9 mouse cellular contexts compared by ENCODE assay signal in the genomic region with DNA sequence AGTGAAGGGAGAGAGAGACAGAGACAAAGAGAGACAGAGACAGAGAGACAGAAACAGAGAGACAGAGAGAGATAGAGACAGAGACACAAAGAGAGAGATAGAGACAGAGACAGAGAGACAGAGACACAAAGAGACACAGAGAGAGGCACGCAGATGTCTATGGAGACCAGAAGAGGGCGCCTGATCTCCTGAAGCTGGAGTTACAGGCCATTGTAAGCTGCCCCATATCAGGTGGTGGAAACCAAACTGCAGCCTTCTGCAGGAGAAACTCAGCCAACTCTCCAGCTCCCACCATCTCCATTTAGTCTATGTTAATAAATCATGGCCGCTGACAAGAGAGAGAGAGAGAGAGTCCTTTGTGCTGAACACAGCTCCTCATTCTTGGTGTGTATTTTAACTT.
DNase-seq lines count a peak whose midpoint lies in the region; ATAC-seq and TF ChIP-seq lines count a peak whose summit lies in the region.
"Had no signal": no experiment of that assay in that cellular context is flagged by ENCODE, and none has a peak within 500 bp of the region (broad histone marks: within the 10 kb centered on the region; RNA-seq: fewer than 3 reads in every experiment).

No protein-coding gene starts in this region.

- H3K9ac ChIP-seq in lung, embryonic 14.5 days, result no peak overlapping the region
- H3K9ac ChIP-seq in midbrain, embryonic 16.5 days (ENCODE audit: low read depth, low read length), result no peak overlapping the region
- H3K9ac ChIP-seq: lung, embryonic 15.5 days had no signal

- ATAC-seq in lung, embryonic 14.5 days (ENCODE audit: insufficient read depth), result no peak
- no peak for ATAC-seq in midbrain, embryonic 16.5 days

- peak; percentile 16 for DNase-seq in adrenal gland, adult 2 months
- no peak for DNase-seq in adrenal gland, postnatal 4 days (ENCODE audit: low spot score in 2 of 2)
- DNase-seq in layer of hippocampus, adult 2 months (ENCODE audit: low spot score in 2 of 2), result no peak
- DNase-seq in layer of hippocampus, adult 11-12 months (ENCODE audit: low spot score), result no peak
- peak; percentile 74 for DNase-seq in lung, embryonic 14.5 days
- DNase-seq in thymus, postnatal 4 days, result peak; percentile 59

- H3K4me1 ChIP-seq in cortical plate, adult 2 months (ENCODE audit: control insufficient read depth, insufficient read depth, low read length), result no peaks in the 10 kb centered on the region
- no peaks in the 10 kb centered on the region for H3K4me1 ChIP-seq in lung, embryonic 14.5 days (ENCODE audit: insufficient read depth)
- H3K4me1 ChIP-seq in midbrain, embryonic 16.5 days (ENCODE audit: control insufficient read depth, insufficient read depth, low read length), result peaks cover 6% of the 10 kb centered on the region; the same call in 1 of the 2 replicates
- H3K4me1 ChIP-seq: lung, embryonic 15.5 days had no signal

- H3K9me3 ChIP-seq in lung, embryonic 14.5 days (ENCODE audit: low read depth, low read length), result no peaks in the 10 kb centered on the region
- no peaks in the 10 kb centered on the region for H3K9me3 ChIP-seq in midbrain, embryonic 16.5 days (replicated peaks; ENCODE audit: control insufficient read depth, low read length, poor library complexity, severe bottlenecking)
- H3K9me3 ChIP-seq: lung, embryonic 15.5 days had no signal

- H3K4me2 ChIP-seq in lung, embryonic 14.5 days, result no peak overlapping the region
- no peak overlapping the region for H3K4me2 ChIP-seq in midbrain, embryonic 16.5 days (ENCODE audit: low read length)
- H3K4me2 ChIP-seq: lung, embryonic 15.5 days had no signal

- H3K27ac ChIP-seq in layer of hippocampus, adult 2 months, result no peak overlapping the region
- H3K27ac ChIP-seq in cortical plate, adult 2 months (ENCODE audit: insufficient read depth, low read length), result no peak overlapping the region
- H3K27ac ChIP-seq in lung, embryonic 14.5 days (ENCODE audit: low read depth), result no peak overlapping the region
- H3K27ac ChIP-seq in midbrain, embryonic 16.5 days (ENCODE audit: low read length), result no peak overlapping the region
- H3K27ac ChIP-seq: lung, embryonic 15.5 days had no signal

- WGBS in lung, embryonic 14.5 days, result 41% methylated on average over 3 of the region's 3 CpGs
- 44% methylated on average over 3 of the region's 3 CpGs for WGBS in midbrain, embryonic 16.5 days

- H3K27me3 ChIP-seq in lung, embryonic 14.5 days (ENCODE audit: insufficient read depth, low read length), result no peaks in the 10 kb centered on the region
- H3K27me3 ChIP-seq in midbrain, embryonic 16.5 days (ENCODE audit: control insufficient read depth, insufficient read depth, low read depth, low read length), result no peaks in the 10 kb centered on the region
- H3K27me3 ChIP-seq: lung, embryonic 15.5 days had no signal

- no peaks in the 10 kb centered on the region for H3K36me3 ChIP-seq in lung, embryonic 14.5 days (ENCODE audit: insufficient read depth)
- no peaks in the 10 kb centered on the region for H3K36me3 ChIP-seq in midbrain, embryonic 16.5 days (ENCODE audit: control insufficient read depth, insufficient read depth, low read length)
- H3K36me3 ChIP-seq: lung, embryonic 15.5 days had no signal

- TF ChIP-seq POLR2A in cortical plate, adult 2 months (IDR thresholded peaks at IDR 0.05; ENCODE audit: extremely low read depth, insufficient read depth, low read length), result no peak

- H3K4me3 ChIP-seq in layer of hippocampus, adult 2 months, result no peak overlapping the region
- no peak overlapping the region for H3K4me3 ChIP-seq in cortical plate, adult 2 months (ENCODE audit: insufficient read depth, low read length)
- H3K4me3 ChIP-seq in lung, embryonic 14.5 days (ENCODE audit: low read depth, low read length), result no peak overlapping the region
- no peak overlapping the region for H3K4me3 ChIP-seq in midbrain, embryonic 16.5 days (ENCODE audit: low read depth, low read length)
- H3K4me3 ChIP-seq: lung, embryonic 15.5 days had no signal

- TF ChIP-seq CTCF in layer of hippocampus, adult 2 months (conservative IDR thresholded peaks at IDR 0.05), result peak; percentile 79
- peak; percentile 69 for TF ChIP-seq CTCF in cortical plate, adult 2 months (IDR thresholded peaks at IDR 0.05; ENCODE audit: extremely low read depth, insufficient read depth, low read length)
- TF ChIP-seq CTCF in lung, embryonic 14.5 days (IDR thresholded peaks at IDR 0.05; ENCODE audit: low read depth), result peak; percentile 65

Comparison
In these comparisons a context has a peak if more than half of its experiments do, and no peak if none do; other contexts are left out.
1. DNase-seq: peak in adrenal gland, adult 2 months (single experiment), lung, embryonic 14.5 days (single experiment) and thymus, postnatal 4 days (single experiment); none in adrenal gland, postnatal 4 days (0 of 2), layer of hippocampus, adult 2 months (0 of 2) and layer of hippocampus, adult 11-12 months (single experiment).
2. Peak in every context shown above with its lines, with median percentiles within 50 percentile points of each other: CTCF ChIP-seq.